Mouse (Mus musculus) brain, embryonic 14.5 days (tissue): Measurements from ENCODE around the gene Hdx.

Experiments
- CTCF ChIP-seq: fragments of 200-500 bp; IDR thresholded peaks from 2 replicates; pipeline ENCODE4 v1.5.1; 2012; ENCODE audit warnings: inconsistent platforms, mild to moderate bottlenecking, moderate library complexity, borderline replicate concordance; ENCODE audit not compliant: insufficient read depth, insufficient read length; ENCODE audit errors: extremely low read depth
- POLR2A ChIP-seq: fragments of 200-500 bp; IDR thresholded peaks from 2 replicates; pipeline ENCODE4 v1.6.1; 2012; ENCODE audit warnings: mild to moderate bottlenecking, inconsistent platforms, borderline replicate concordance; ENCODE audit not compliant: poor library complexity, insufficient read depth, insufficient read length, severe bottlenecking; ENCODE audit errors: extremely low read depth

DNA sequence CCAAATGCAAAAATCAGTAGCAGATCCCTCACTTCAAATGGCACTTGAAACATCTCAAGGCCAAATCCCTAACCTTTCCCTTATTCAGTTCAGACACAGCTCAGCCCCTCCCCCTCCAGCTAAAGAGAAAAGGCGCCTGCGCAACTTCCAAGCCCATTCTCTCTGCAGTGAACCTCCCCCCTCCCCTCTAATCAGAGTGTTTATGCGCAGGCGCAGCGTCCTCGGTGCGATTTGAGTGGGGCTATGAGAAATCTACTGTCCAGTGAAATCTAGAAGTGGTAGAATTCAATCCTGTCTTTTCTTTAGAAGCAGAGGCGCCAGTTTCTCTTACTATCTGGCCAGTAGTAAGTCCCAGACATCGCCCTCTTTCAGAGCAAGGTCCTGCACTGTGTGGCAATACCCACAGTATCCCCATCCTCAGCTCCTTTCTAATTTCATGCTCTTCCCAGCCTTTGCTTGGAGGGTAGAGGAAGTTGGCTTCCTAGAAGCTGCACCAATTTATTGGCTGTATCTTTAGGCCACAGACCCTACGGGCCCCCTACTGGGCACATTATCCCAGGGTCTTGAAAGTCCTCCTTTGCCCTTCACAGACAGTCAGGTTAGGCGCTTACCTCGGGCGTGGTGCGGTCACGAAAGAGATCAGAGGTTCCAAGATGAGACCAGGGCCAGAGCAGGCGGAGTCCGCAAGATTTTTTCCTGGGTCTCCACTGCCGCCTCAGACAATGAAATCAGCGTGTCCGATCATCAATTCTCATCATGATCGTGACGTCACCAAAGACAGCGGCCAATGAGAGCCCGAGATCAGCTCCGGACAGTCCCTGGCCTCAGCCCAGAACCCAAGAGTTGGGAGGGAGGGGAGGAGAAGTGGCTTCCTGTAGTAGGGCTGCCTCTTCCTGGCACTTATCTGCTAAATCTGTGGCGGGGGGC lies at the start of gene Hdx:
- TF ChIP-seq CTCF (peak; percentile 14; the same call in 1 of the 2 replicates), POLR2A (no peak)
